Mouse (Mus musculus) adrenal gland, adult 10 weeks (tissue): ENCODE results near the gene Pask. TPM values are rescaled to one million over a fixed set of nuclear protein-coding genes. Genes with fewer than 3 reads are reported as not detected.

Source experiments
- polyA plus RNA-seq: library from polyadenylated mRNA; stranded (reverse); fragments of 350-450 nt; fragmentation: Illumina TruSeq; extraction: RNeasy Lipid Tissue Mini Kit (QIAGEN cat#74804); gene quantifications from one replicate; pipeline ENCODE4 v1.2.3, GENCODE M21; 2014; ENCODE audit warnings: low read depth, low replicate concordance

Pask gene
- 1.7 TPM for polyA plus RNA-seq

DNA sequence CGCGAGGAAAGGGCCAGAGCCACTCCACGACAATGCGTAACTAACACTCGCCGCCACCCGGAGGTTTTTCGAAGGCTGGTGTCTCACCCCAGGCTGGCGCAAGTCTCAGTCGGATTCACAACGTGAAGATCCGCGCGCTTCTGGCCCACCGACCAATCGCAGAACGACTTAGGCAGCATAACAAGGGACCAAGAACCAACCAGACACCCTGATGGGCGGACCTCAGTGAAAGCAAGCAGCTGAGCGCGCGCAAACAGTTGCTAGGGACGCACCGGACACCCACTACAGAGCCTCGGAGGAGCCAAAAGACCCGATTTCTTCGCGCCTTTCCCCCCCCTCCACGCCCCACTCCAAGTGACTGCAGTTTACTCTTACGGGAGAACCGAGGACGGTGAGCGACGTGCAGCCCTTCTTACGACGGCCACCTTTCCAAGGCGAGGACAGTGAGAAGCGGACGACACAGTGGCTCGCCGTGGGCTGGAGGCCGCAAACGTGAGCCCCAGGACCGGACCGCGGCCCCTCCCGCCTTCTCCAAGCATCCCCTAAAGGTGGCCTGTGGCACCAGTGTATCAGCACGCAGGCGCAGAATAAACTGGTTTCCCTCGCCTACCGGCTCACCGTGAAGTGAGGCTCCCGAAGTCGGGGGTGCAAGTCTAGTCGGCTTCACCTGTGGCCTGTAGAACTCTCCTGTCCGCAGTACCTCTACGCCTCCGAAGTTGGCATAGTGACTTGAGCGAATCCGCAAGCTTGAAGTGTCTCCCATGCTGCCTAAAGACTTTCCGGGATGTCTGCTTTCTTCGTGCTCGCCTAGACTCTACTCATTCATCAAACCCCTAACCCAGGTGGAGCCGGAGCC, at the start of gene Pask, which contains the start of gene Ppp1r7:
Gene Pask (minus strand): TSS at position 835 of the 856 bp plus-strand sequence.
Gene Ppp1r7 (plus strand): TSS at position 207 of the 856 bp plus-strand sequence.

DNA sequence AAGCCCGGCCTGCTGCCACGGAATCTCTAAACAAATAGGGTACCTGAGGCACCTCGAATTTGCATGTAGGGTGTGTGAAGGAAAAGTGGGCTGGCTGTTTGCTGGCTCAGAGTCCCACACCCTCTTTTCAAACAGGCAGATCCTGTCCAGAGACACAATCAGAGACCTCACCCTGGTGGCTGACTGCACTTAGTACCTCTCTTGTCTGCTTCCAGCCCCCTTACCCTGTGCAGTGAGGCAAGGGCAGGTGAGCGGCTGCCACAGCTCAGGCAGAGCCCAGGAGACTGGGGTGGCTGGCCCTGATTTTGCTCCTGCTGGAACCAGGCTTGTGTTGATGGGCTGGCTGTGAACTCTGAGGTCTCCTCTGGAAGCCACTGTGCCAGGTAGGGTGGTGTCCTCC, 30.4 kb upstream of the Pask start, which contains the start of gene Ano7:
Gene Ano7 (plus strand): TSS at position 266 of the 400 bp plus-strand sequence.

GRCm38 (mm10) chr1:93305581-93306337, 37.5 kb downstream of the Pask start, which contains the start of gene Mterf4:
Gene Mterf4, minus strand, starts transcription at chr1:93305915.

Other genes starting within 250 kb of the Pask start
- 5.5 TPM for gene Kif1a, start 241.5 kb downstream of the Pask start, polyA plus RNA-seq
- gene Agxt, start 208.2 kb downstream of the Pask start, polyA plus RNA-seq: not detected
- not detected for gene 2310007B03Rik, start 182.5 kb downstream of the Pask start, polyA plus RNA-seq
- gene Crocc2, start 174.8 kb downstream of the Pask start, polyA plus RNA-seq: not detected
- gene Sned1, start 107.6 kb downstream of the Pask start, polyA plus RNA-seq: 20.2 TPM
- 24.6 TPM for gene Mterf4, start 37.6 kb downstream of the Pask start, polyA plus RNA-seq
- 121 TPM for gene Ppp1r7, start 628 bp downstream of the Pask start, polyA plus RNA-seq
- not detected for gene Ano7, start 30.4 kb upstream of the Pask start, polyA plus RNA-seq
- gene Hdlbp, start 135.3 kb upstream of the Pask start, polyA plus RNA-seq: 203 TPM
- gene Farp2, start 168.6 kb upstream of the Pask start, polyA plus RNA-seq: 10.0 TPM